Mouse (Mus musculus) layer of hippocampus, adult 6 months (tissue): ENCODE measurements around the gene Stk19. TPM values are rescaled to one million over a fixed set of nuclear protein-coding genes. Genes with fewer than 3 reads are reported as not detected.
A peak's percentile ranks its signal among the peaks of the same experiment; 100 is the strongest.

Experiments used
- long read RNA-seq, 2 experiments: library from polyadenylated mRNA; unstranded; transcript quantifications; one replicate each; pipeline ENCODE4 v2.0.0; 2019 to 2020
- microRNA-seq: library from miRNA; unstranded; fragments of <30 nt; microRNA quantifications from one replicate; pipeline ENCODE4 v1.2.0, GENCODE M21; 2020
- polyA plus RNA-seq: library from polyadenylated mRNA; unstranded; fragments of <200 nt; fragmentation: Nextera tagmentation; gene quantifications from 2 replicates; pipeline ENCODE4 v1.2.3, GENCODE M21; 2021

Stk19 gene
- 55.5 and 61.6 TPM in 2 replicates for polyA plus RNA-seq
- long read RNA-seq, experiment 1, transcript Stk19-201 (7 exons, 1,120 nt) = major isoform, 41 of 68 reads
- long read RNA-seq, experiment 1, partial matches to known transcripts = 19 of 68 reads
- long read RNA-seq, experiment 1, other reads (novel, unspliced or antisense) = 6 of 68 reads
- long read RNA-seq, experiment 2, transcript Stk19-201 (7 exons, 1,120 nt) = major isoform, 29 of 43 reads
- long read RNA-seq, experiment 2, partial matches to known transcripts = 8 of 43 reads
- long read RNA-seq, experiment 2, other reads (novel, unspliced or antisense) = 3 of 43 reads

DNA sequence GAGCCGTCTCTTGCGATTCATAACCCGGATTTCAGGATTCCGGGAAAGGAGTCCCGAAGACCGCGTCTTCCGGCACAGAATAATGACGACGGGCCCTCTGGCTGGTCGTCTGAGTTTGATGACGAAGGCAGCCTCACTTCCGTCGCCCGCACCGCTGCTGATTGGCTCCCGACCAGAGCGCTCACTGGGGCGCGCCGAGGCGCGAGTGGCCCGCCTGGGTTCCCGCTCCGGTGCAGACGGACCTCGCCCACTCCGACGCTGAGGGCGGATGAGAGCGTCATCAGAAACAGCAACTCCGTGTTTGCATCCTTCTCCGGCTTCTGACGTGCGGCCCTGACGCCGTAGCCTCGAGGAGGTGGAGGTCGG is at the start of gene Stk19, which contains the start of gene Dxo:
TSS of gene Stk19 (minus strand) at position 90 of the 366 bp plus-strand sequence.
TSS of gene Dxo (plus strand) at position 164 of the 366 bp plus-strand sequence.

DNA sequence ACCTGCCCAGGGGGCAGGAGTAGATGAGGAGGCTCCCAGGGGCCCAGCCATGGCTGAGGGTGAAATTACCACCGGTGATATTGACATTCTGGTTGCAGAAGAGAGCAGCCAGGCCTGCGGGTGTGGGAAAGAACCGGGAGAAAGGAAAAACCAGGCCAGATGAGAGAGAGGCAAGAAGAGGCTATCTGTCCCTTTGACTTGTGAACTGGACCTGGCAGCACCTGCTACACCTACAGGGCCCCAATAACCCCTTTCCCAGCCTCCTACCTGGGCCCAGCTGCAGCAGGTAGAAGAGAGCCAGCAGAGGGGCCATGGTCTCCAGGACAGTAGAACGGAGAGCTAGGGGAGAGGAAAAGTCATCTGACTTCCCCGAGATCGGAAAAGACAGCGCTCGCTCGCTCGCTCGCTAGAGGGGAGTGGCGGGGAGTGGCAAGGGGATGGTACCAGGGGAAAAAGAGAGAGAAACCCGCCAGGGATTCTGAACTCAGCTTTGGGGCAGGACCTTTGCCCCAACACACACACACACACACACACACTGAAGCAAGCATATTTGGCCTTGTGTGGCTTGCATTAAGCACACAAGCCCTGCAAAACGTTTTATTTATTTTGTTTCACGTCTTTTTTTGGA is 45.1 kb upstream of the Stk19 start, which contains the start of gene Gm20547:
TSS of gene Gm20547 (minus strand) at position 360 of the 628 bp plus-strand sequence.

GRCm38 (mm10) chr17:34879336-34879879 is 42.7 kb upstream of the Stk19 start, which contains the start of gene Zbtb12:
Zbtb12 (plus strand) TSS chr17:34879483.

DNA sequence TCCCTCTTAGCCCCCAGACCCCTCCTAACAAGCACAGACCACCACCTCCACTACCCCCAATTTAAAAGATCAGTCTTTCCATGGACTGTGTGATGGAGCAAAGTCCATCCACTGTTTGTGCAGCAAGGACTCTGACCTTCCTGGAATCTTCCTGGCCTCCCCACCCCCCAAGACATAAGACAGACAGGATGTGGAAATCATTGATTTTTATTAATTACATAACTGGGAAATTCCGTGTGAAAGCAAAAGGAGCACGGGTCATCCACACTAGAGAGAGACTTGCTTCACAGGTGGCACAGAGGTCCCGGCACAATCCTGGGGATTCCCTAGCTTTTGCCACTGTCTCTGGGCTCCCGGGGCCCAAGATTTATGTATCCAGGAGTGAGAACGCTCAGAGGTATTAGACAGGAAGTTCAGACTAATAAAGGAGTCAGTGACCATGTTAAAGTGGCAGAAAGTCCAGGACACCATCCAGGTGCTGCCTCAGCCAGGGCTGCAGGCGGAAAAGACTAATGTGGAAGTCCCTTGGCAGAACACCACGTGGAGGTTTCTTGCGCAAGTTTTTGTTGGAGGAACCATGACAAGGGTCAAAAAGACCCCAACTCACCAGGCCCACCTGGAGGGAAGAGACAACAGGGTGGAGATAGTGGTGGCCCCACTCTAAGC is 25.8 kb upstream of the Stk19 start, which contains the start of gene Cfb:
TSS of gene Cfb (minus strand) at position 103 of the 666 bp plus-strand sequence.

DNA sequence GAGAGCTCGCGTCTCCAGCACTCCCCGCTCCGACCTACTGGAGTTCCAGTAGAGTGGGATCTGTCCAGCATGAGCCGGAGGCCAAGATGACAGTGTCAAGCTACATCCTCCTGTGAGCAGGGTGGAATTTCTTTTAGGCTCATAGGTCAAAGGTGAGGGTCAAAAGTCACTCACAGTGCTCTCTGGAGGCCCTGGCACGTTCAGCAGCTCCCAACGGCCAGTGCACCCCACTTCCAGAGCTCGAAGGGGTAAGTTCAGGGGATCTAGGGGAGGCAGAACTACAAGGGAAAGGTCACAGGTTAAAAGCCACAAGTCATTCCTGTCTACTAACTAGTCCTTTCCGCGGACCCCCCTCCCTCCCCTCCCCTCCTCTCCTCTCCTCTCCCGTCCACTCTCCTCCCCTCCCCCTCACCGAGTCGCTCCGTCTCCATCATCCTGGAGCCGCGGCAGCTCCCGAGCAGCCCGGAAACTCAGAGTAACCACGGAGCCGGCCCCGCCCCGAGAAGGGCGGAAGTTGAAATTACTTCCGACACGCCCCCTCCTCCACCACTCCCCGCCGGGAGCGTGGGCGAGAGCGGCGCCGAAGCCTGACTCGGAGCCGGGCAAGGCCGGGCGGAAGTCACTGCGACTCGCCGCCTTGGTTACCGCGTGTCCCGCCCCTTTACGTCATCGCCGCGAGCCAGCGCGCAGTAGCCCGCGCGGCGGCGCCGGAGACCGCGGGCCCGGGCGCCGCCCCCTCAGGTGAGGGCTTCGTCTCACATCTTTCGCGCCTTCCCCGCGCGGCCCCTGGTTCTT is 13.2 kb upstream of the Stk19 start, which contains the start of the genes Skiv2l and Nelfe:
TSS of gene Skiv2l (minus strand) at position 489 of the 795 bp plus-strand sequence.
TSS of gene Nelfe (plus strand) at position 670 of the 795 bp plus-strand sequence.

GRCm38 (mm10) chr17:34804301-34804700 is 32.4 kb downstream of the Stk19 start, which contains the start of gene Cyp21a1:
Cyp21a1 (minus strand) TSS chr17:34804561.

Small RNA genes lying within 50 kb of the gene (microRNA-seq; reads per million reads assigned to microRNA genes)
- not detected for gene Mir6970
- gene Mir6971 = 9.2 reads per million, percentile 30 among the genes with 10 or more reads in this experiment
- not detected for gene Mir6972

Other genes with a start within 250 kb of the Stk19 start
- 0.38 and 0.58 TPM in 2 replicates for gene Gpsm3, start 247.1 kb downstream of the Stk19 start, polyA plus RNA-seq
- gene Pbx2, start 245.7 kb downstream of the Stk19 start, polyA plus RNA-seq = 1.8 and 2.0 TPM in 2 replicates
- 0.57 and 2.0 TPM in 2 replicates for gene Ager, start 239.1 kb downstream of the Stk19 start, polyA plus RNA-seq
- 191 and 194 TPM in 2 replicates for gene Rnf5, start 233.3 kb downstream of the Stk19 start, polyA plus RNA-seq
- 76.2 and 84.4 TPM in 2 replicates for gene Agpat1, start 232.7 kb downstream of the Stk19 start, polyA plus RNA-seq
- gene Egfl8, start 221.0 kb downstream of the Stk19 start, polyA plus RNA-seq = 2.5 and 3.3 TPM in 2 replicates
- 8.3 and 9.4 TPM in 2 replicates for gene Ppt2, start 208.4 kb downstream of the Stk19 start, polyA plus RNA-seq
- gene Prrt1, start 207.4 kb downstream of the Stk19 start, polyA plus RNA-seq = 19.2 and 21.3 TPM in 2 replicates
- gene Fkbpl, start 192.2 kb downstream of the Stk19 start, polyA plus RNA-seq = 18.3 and 19.7 TPM in 2 replicates
- gene Atf6b, start 189.8 kb downstream of the Stk19 start, polyA plus RNA-seq = 35.3 and 40.9 TPM in 2 replicates
- 0.31 and 0.33 TPM in 2 replicates for gene Tnxb, start 166.4 kb downstream of the Stk19 start, polyA plus RNA-seq
- 9.3 and 15.6 TPM in 2 replicates for gene C4b, start 93.1 kb downstream of the Stk19 start, polyA plus RNA-seq
- not detected in 2 replicates for gene Cyp21a1, start 32.4 kb downstream of the Stk19 start, polyA plus RNA-seq
- gene Dxo, start 74 bp upstream of the Stk19 start, polyA plus RNA-seq = 26.3 and 27.8 TPM in 2 replicates
- 23.6 and 26.5 TPM in 2 replicates for gene Skiv2l, start 13.3 kb upstream of the Stk19 start, polyA plus RNA-seq
- gene Nelfe, start 13.4 kb upstream of the Stk19 start, polyA plus RNA-seq = 36.8 and 43.3 TPM in 2 replicates
- 0.49 and 0.80 TPM in 2 replicates for gene Cfb, start 25.6 kb upstream of the Stk19 start, polyA plus RNA-seq
- gene Zbtb12, start 42.5 kb upstream of the Stk19 start, polyA plus RNA-seq = 0.23 and 0.26 TPM in 2 replicates
- gene Gm20547, start 45.1 kb upstream of the Stk19 start, polyA plus RNA-seq = not detected in 2 replicates
- gene C2, start 61.3 kb upstream of the Stk19 start, polyA plus RNA-seq = 1.3 and 2.0 TPM in 2 replicates
- 21.5 and 22.0 TPM in 2 replicates for gene Ehmt2, start 61.5 kb upstream of the Stk19 start, polyA plus RNA-seq
- 0.29 and 0.30 TPM in 2 replicates for gene Slc44a4, start 77.5 kb upstream of the Stk19 start, polyA plus RNA-seq
- 24.8 and 26.2 TPM in 2 replicates for gene Neu1, start 94.3 kb upstream of the Stk19 start, polyA plus RNA-seq
- 0.90 and 1.3 TPM in 2 replicates for gene Hspa1b, start 122.3 kb upstream of the Stk19 start, polyA plus RNA-seq
- gene Gm20481, start 133.0 kb upstream of the Stk19 start, polyA plus RNA-seq = not detected in 2 replicates
- gene Hspa1a, start 135.2 kb upstream of the Stk19 start, polyA plus RNA-seq = 7.2 and 7.7 TPM in 2 replicates
- 0.60 and 0.84 TPM in 2 replicates for gene Hspa1l, start 135.8 kb upstream of the Stk19 start, polyA plus RNA-seq
- 35.2 and 42.4 TPM in 2 replicates for gene Lsm2, start 144.9 kb upstream of the Stk19 start, polyA plus RNA-seq
- 20.0 and 21.5 TPM in 2 replicates for gene Vars, start 164.0 kb upstream of the Stk19 start, polyA plus RNA-seq
- gene Vwa7, start 179.6 kb upstream of the Stk19 start, polyA plus RNA-seq = 0.20 TPM in 1 of 2 replicates, not detected in the other
- 0.62 and 0.97 TPM in 2 replicates for gene Sapcd1, start 191.1 kb upstream of the Stk19 start, polyA plus RNA-seq
- 0.33 and 0.59 TPM in 2 replicates for gene Msh5, start 209.8 kb upstream of the Stk19 start, polyA plus RNA-seq
- gene Clic1, start 213.0 kb upstream of the Stk19 start, polyA plus RNA-seq = 28.2 and 29.7 TPM in 2 replicates
- 18.0 and 23.6 TPM in 2 replicates for gene Ddah2, start 222.1 kb upstream of the Stk19 start, polyA plus RNA-seq
- gene Ly6g6c, start 228.4 kb upstream of the Stk19 start, polyA plus RNA-seq = not detected in 2 replicates
- gene Mpig6b, start 229.2 kb upstream of the Stk19 start, polyA plus RNA-seq = 0.06 TPM in 1 of 2 replicates, not detected in the other
- 4.4 and 4.6 TPM in 2 replicates for gene Ly6g6e, start 240.0 kb upstream of the Stk19 start, polyA plus RNA-seq
- 1.2 and 2.3 TPM in 2 replicates for gene Ly6g6d, start 241.1 kb upstream of the Stk19 start, polyA plus RNA-seq
- 1.2 and 2.1 TPM in 2 replicates for gene Ly6g6f, start 248.7 kb upstream of the Stk19 start, polyA plus RNA-seq